Mouse (Mus musculus): ENCODE measurements at regions not wholly inside any gene's neighbourhood (a gene's known extent, or its start where the extent isn't known, plus 50 kb on each side); places are given as distances from the start of the nearest gene placed in this dataset.

DNA sequence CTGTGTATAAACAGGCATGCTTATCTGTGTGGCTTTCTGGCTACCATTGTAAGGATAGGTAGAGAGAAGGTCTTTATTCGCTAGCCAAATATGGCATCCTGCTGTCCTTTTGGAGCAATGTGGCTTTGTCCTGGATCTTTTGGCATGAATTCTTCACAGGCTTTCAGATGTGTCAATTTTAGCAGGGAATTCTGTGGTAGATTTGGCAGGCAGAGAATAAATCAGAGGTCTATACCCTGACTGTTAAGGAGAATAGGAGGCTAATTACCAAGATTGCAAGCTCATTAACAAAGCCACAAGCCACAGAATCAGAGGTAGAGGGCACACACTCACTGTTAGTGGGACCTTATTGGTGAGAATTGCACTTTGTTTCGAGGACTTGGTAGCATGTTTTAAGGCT, 217.2 kb upstream of the Camk1g start:
- WGBS, result 47% methylated on average over 2 of the region's 2 CpGs
- H3K4me1 ChIP-seq (ENCODE audit: control insufficient read depth, insufficient read depth, low read length), result no peaks in the 10 kb centered on the region
- no peak for TF ChIP-seq POLR2A (IDR thresholded peaks at IDR 0.05; ENCODE audit: borderline replicate concordance, insufficient read depth, low read length)
- DNase-seq, result no peak
- no peak overlapping the region for H3K4me3 ChIP-seq (replicated peaks; ENCODE audit: insufficient read depth, low read depth, low read length)
- H3K27ac ChIP-seq (ENCODE audit: insufficient read depth, low read length), result no peak overlapping the region
- H3K27me3 ChIP-seq (ENCODE audit: control insufficient read depth, insufficient read depth, low read length), result no peaks in the 10 kb centered on the region; the same call in 1 of the 2 replicates

DNA sequence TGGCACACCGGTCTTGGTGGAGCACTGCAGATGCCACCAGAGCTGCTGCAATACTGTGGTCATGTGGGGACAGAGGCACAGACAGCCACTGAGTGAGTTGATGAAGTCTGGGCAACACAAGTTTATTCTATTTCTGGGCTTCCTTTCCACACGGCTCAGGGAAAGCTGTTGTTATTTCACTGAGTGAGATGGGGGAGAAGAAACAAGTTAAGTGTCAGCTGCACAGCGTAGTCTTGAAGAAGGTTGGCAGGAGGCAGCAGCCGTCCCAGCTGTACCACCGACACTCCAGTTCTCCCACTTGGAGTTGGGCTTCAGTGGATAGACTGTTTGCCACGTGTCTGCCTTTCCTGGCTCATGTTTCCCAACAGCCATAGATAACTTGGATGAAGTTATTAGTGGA, 216.8 kb upstream of the Camk1g start:
- Histone ChIP-seq H3K27ac (ENCODE audit: insufficient read depth, low read length) (no peak overlapping the region), H3K27me3 (ENCODE audit: control insufficient read depth, insufficient read depth, low read length) (no peaks in the 10 kb centered on the region; the same call in 1 of the 2 replicates), H3K4me1 (ENCODE audit: control insufficient read depth, insufficient read depth, low read length) (no peaks in the 10 kb centered on the region), H3K4me3 (replicated peaks; ENCODE audit: insufficient read depth, low read depth, low read length) (no peak overlapping the region)
- no peak for DNase-seq
- 27% methylated on average over 6 of the region's 6 CpGs for WGBS
- TF ChIP-seq CTCF (IDR thresholded peaks at IDR 0.05; ENCODE audit: borderline replicate concordance, insufficient read depth, low read depth, low read length) (no peak), POLR2A (IDR thresholded peaks at IDR 0.05; ENCODE audit: borderline replicate concordance, insufficient read depth, low read length) (no peak)

DNA sequence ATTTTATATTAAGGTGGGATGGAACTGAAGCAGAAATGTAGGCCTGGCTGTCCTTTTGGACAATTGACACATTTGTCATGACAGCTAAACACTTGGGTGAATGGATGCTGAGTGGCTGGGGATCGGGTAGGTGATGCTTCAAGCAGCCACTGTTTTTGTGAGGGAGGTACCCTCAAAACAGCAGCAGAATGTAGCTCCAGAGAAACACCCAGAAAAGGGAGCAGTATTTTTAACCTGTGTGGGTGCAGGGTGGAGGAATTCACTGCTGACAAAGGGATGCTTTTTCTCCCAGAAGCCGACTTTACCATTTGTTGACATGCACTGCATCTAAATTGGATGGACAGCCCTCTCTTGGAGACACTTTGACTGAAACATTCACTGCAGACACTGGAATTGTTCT, 213.7 kb upstream of the Camk1g start:
- H3K4me1 ChIP-seq (ENCODE audit: control insufficient read depth, insufficient read depth, low read length), result no peaks in the 10 kb centered on the region
- no peak overlapping the region for H3K4me3 ChIP-seq (replicated peaks; ENCODE audit: insufficient read depth, low read depth, low read length)
- DNase-seq, result no peak
- WGBS, result 92% methylated on average over 2 of the region's 2 CpGs
- no peaks in the 10 kb centered on the region; the same call in 1 of the 2 replicates for H3K27me3 ChIP-seq (ENCODE audit: control insufficient read depth, insufficient read depth, low read length)
- no peak overlapping the region for H3K27ac ChIP-seq (ENCODE audit: insufficient read depth, low read length)
- no peak for TF ChIP-seq POLR2A (IDR thresholded peaks at IDR 0.05; ENCODE audit: borderline replicate concordance, insufficient read depth, low read length)

DNA sequence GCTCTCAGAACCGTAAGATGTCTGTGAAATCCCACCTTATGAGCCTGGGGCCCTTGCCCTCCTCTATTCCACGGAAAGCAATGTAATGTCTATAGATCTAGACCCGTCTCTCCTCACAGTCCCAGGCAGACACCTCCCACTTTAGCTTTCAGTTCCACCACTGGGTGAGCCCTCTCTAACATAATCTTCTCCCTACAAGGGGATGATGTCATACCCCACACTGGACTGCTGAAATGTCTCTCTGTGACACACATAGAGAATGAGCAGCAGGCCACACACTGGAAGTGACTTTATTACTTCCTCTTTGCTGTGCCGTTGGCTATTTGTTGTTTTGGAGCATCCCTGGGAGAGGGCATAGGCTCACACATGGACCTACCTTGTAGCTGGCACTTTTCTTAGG, 210.3 kb upstream of the Camk1g start:
- no peak overlapping the region for H3K27ac ChIP-seq (ENCODE audit: insufficient read depth, low read length)

DNA sequence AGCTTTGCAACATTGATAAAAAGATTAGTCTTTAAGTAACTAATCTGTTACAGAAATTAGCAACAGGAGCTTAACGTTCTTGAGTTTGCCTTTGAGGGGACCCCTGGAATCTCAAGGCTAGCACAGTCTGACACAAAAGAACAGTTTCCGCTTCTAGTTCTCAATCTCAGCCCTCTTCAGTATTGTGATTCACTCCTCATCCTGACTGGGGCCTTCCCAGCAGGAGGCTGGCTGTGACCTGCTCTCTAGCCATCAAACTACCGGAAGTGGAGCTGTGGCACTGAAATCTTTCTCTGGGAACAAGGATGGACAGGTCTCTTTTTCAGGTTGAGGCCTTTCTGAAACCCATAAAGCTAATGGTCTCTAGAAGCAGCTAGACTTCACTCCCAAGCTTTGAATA, 209.6 kb upstream of the Camk1g start:
- no peaks in the 10 kb centered on the region for H3K4me1 ChIP-seq (ENCODE audit: control insufficient read depth, insufficient read depth, low read length)
- H3K27me3 ChIP-seq (ENCODE audit: control insufficient read depth, insufficient read depth, low read length), result no peaks in the 10 kb centered on the region
- no peak overlapping the region for H3K4me3 ChIP-seq (replicated peaks; ENCODE audit: insufficient read depth, low read depth, low read length)
- no peak for DNase-seq
- no peak for TF ChIP-seq POLR2A (IDR thresholded peaks at IDR 0.05; ENCODE audit: borderline replicate concordance, insufficient read depth, low read length)
- TF ChIP-seq CTCF (IDR thresholded peaks at IDR 0.05; ENCODE audit: borderline replicate concordance, insufficient read depth, low read depth, low read length), result no peak
- no peak overlapping the region for H3K27ac ChIP-seq (ENCODE audit: insufficient read depth, low read length)
- WGBS, result 89% methylated on average over 3 of the region's 3 CpGs

More for the DNA sequence above, 210.3 kb upstream of the Camk1g start:
- Histone ChIP-seq H3K27me3 (ENCODE audit: control insufficient read depth, insufficient read depth, low read length) (no peaks in the 10 kb centered on the region), H3K4me3 (replicated peaks; ENCODE audit: insufficient read depth, low read depth, low read length) (no peak overlapping the region), H3K4me1 (ENCODE audit: control insufficient read depth, insufficient read depth, low read length) (no peaks in the 10 kb centered on the region)
- WGBS, result 93% methylated on average over 4 of the region's 4 CpGs
- DNase-seq, result no peak
- TF ChIP-seq POLR2A (IDR thresholded peaks at IDR 0.05; ENCODE audit: borderline replicate concordance, insufficient read depth, low read length) (no peak), CTCF (IDR thresholded peaks at IDR 0.05; ENCODE audit: borderline replicate concordance, insufficient read depth, low read depth, low read length) (no peak)

DNA sequence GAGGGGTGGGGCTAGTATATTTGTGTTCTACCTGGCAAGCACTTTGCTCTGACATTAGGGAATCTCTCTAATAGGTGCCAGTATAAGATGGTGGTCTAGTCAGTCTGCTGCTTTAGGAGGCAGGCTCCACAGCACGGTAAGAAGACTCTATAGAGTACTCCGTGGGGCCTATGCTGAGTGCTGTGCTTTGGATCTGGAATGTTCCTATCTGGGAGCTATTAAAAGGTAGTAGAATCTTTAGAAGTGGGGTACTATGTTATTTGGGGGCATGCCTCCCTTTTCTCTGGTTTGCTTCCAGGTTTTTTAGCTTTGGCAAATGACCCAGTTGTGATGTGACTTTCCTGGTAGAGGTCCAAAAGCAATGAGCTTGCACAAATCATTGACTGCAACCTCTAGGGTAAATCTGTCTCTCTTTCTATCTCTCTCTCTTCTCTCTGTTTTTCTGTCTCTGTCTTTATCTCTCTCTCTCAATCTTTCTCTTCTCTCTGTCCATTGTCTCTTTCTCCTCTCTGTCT, 208.6 kb upstream of the Camk1g start:
- H3K4me3 ChIP-seq (replicated peaks; ENCODE audit: insufficient read depth, low read depth, low read length), result no peak overlapping the region
- WGBS, result 84% methylated on average over 2 of the region's 2 CpGs
- H3K27ac ChIP-seq (ENCODE audit: insufficient read depth, low read length), result no peak overlapping the region
- no peak for DNase-seq
- TF ChIP-seq POLR2A (IDR thresholded peaks at IDR 0.05; ENCODE audit: borderline replicate concordance, insufficient read depth, low read length) (no peak), CTCF (IDR thresholded peaks at IDR 0.05; ENCODE audit: borderline replicate concordance, insufficient read depth, low read depth, low read length) (no peak)
- no peaks in the 10 kb centered on the region for H3K4me1 ChIP-seq (ENCODE audit: control insufficient read depth, insufficient read depth, low read length)
- H3K27me3 ChIP-seq (ENCODE audit: control insufficient read depth, insufficient read depth, low read length), result no peaks in the 10 kb centered on the region

DNA sequence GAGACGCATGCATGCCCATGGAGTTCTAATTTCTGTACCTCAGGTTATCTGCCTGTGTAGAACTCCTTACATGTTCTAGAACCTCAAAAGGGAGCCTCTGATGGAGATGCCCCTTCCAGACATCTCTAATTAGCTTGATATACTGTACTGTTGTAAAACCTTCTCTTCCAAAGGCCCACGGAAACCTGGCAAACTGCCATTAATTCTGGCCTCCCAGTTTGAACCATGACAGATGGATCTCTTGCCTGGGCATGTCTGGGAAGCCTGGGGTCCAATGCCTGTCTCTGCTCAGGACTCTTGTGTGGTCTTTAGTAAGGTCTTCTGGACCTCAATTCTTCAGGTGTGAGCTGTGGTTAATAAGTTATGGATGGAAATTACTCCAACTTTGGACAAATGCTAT, 207.7 kb upstream of the Camk1g start:
- H3K4me3 ChIP-seq (replicated peaks; ENCODE audit: insufficient read depth, low read depth, low read length), result no peak overlapping the region
- TF ChIP-seq CTCF (IDR thresholded peaks at IDR 0.05; ENCODE audit: borderline replicate concordance, insufficient read depth, low read depth, low read length) (no peak), POLR2A (IDR thresholded peaks at IDR 0.05; ENCODE audit: borderline replicate concordance, insufficient read depth, low read length) (no peak)
- H3K27ac ChIP-seq (ENCODE audit: insufficient read depth, low read length), result no peak overlapping the region
- DNase-seq, result peak; percentile 20
- 50% methylated on average over 2 of the region's 2 CpGs for WGBS
- H3K27me3 ChIP-seq (ENCODE audit: control insufficient read depth, insufficient read depth, low read length), result no peaks in the 10 kb centered on the region
- no peaks in the 10 kb centered on the region for H3K4me1 ChIP-seq (ENCODE audit: control insufficient read depth, insufficient read depth, low read length)

DNA sequence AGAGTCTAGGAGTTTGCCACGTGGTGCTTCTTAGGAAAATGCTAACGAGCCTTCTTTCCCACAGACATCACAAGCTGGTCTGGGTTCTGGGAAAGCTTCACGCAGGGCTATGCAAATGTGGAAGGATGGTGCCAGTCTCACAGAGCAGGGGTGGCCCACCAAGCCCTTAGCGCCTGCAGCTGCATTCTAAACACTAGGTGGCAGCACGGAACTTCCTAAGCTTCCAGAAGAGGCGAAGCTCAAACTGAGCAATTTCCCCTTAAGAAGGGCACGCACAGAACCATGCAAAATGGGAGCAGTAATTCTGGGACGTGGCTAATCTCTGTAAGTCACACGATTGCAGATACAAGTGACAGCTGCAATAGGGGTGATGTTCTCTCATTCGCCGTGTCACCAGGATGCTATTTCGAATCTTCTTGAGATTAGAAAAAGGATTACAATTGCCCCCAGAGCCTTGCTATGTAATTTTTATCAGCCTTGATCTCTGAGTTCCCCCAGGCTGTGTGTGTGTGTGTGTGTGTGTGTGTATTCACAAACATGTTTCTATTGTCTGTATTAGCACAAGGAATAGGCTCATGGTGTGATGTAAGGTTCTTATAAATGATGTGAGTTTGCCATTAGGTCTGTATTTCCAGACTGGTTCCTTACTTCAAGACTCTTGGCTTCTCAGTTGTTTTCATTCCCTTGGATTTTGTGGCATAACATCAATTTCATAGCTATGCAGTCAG, 206.1 kb upstream of the Camk1g start:
- WGBS, result 4% methylated on average over 12 of the region's 12 CpGs
- no peak overlapping the region for H3K27ac ChIP-seq (ENCODE audit: insufficient read depth, low read length)
- TF ChIP-seq CTCF (IDR thresholded peaks at IDR 0.05; ENCODE audit: borderline replicate concordance, insufficient read depth, low read depth, low read length), result peak; percentile 81
- no peak for TF ChIP-seq POLR2A (IDR thresholded peaks at IDR 0.05; ENCODE audit: borderline replicate concordance, insufficient read depth, low read length)
- no peaks in the 10 kb centered on the region for H3K4me1 ChIP-seq (ENCODE audit: control insufficient read depth, insufficient read depth, low read length)
- peak; percentile 70 to 74 for DNase-seq
- no peak overlapping the region for H3K4me3 ChIP-seq (replicated peaks; ENCODE audit: insufficient read depth, low read depth, low read length)
- H3K27me3 ChIP-seq (ENCODE audit: control insufficient read depth, insufficient read depth, low read length), result no peaks in the 10 kb centered on the region
